8 mouse cellular contexts compared by ENCODE assay signal in the genomic region with DNA sequence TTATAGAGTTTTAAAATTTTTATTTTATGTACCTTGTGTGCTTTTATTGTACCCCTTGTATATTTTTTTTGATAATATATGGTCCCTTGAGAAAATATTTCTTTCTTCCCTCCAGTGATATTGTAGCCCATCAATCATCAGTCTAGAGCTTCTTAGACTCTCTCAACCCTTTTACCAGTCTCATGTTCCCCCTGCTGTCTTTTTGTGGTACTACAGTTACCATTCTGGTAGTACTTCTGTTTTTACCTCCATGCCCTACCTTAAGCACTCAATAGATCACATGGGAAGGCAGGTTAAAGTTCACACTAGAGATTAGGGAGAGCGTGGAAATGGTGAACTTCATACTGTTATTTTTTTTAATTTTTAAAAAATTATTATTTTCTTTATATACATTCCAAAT. TPM values are rescaled to one million over a fixed set of nuclear protein-coding genes. Genes with fewer than 3 reads are reported as not detected.
DNase-seq lines count a peak whose midpoint lies in the region; ATAC-seq lines count a peak whose summit lies in the region.

No protein-coding gene starts in this region.

- H3K4me1 ChIP-seq in forebrain, embryonic 11.5 days (replicated peaks; ENCODE audit: control insufficient read depth, insufficient read depth, low read length), result no peaks in the 10 kb centered on the region
- no peaks in the 10 kb centered on the region for H3K4me1 ChIP-seq in forebrain, embryonic 10.5 days

- DNase-seq in forebrain, embryonic 11.5 days (ENCODE audit: low spot score), result no peak
- DNase-seq in forebrain, embryonic 10.5 days (ENCODE audit: extremely low spot score, low spot score), result no peak
- DNase-seq in 3T3-L1 (ENCODE audit: low read depth, low spot score), result peak; percentile 72
- peak; percentile 10 for DNase-seq in brain, embryonic 18.5 days (ENCODE audit: low read depth, low spot score)
- DNase-seq in heart, postnatal 4 days, result peak; percentile 17
- DNase-seq in lung, postnatal 14 days, result peak; percentile 35
- no peak for DNase-seq in urinary bladder, postnatal 36 days (ENCODE audit: low spot score in 2 of 2)

- H3K9me3 ChIP-seq in forebrain, embryonic 11.5 days (ENCODE audit: control insufficient read depth, low read length), result no peaks in the 10 kb centered on the region
- no peaks in the 10 kb centered on the region for H3K9me3 ChIP-seq in forebrain, embryonic 10.5 days

- no peak overlapping the region for H3K4me3 ChIP-seq in forebrain, embryonic 11.5 days (ENCODE audit: low read depth, low read length)
- no peak overlapping the region for H3K4me3 ChIP-seq in forebrain, embryonic 10.5 days

- 9% methylated on average over 1 of the region's 1 CpGs for WGBS in forebrain, embryonic 11.5 days
- 6% methylated on average over 1 of the region's 1 CpGs for WGBS in forebrain, embryonic 10.5 days

- H3K27ac ChIP-seq in forebrain, embryonic 11.5 days (ENCODE audit: low read depth, low read length), result no peak overlapping the region
- H3K27ac ChIP-seq in forebrain, embryonic 10.5 days, result no peak overlapping the region

- H3K27me3 ChIP-seq in forebrain, embryonic 11.5 days (ENCODE audit: control insufficient read depth, insufficient read depth, low read length), result no peaks in the 10 kb centered on the region
- no peaks in the 10 kb centered on the region for H3K27me3 ChIP-seq in forebrain, embryonic 10.5 days (ENCODE audit: poor library complexity, severe bottlenecking)

- no peak overlapping the region for H3K4me2 ChIP-seq in forebrain, embryonic 11.5 days (ENCODE audit: low read depth, low read length, severe bottlenecking)

- H3K9ac ChIP-seq in forebrain, embryonic 11.5 days (ENCODE audit: low read length), result no peak overlapping the region

- peak; percentile 88 for ATAC-seq in forebrain, embryonic 11.5 days (replicated peaks; ENCODE audit: low FRiP score)
- no peak for ATAC-seq in erythroblast, adult 5-6 weeks (replicated peaks; ENCODE audit: low FRiP score, poor library complexity, severe bottlenecking)

- no peaks in the 10 kb centered on the region for H3K36me3 ChIP-seq in forebrain, embryonic 11.5 days (ENCODE audit: control insufficient read depth, insufficient read depth, low read length)
- H3K36me3 ChIP-seq in forebrain, embryonic 10.5 days (replicated peaks), result no peaks in the 10 kb centered on the region

RNA-seq across cellular contexts. Expression of gene Olfr571, which starts 2.3 kb away (rescaled TPM):
- 0.17 and 0.19 TPM in 2 replicates for polyA plus RNA-seq in forebrain, embryonic 11.5 days (2014; fragmentation: Nextera tagmentation; extraction: Ambion mirVana)
- not detected in 2 replicates for polyA plus RNA-seq in forebrain, embryonic 10.5 days (2016; fragmentation: Nextera tagmentation; extraction: Ambion mirVana)
- not detected for total RNA-seq in heart, postnatal 4 days (2021)
- not detected in 2 replicates for total RNA-seq in erythroblast, adult 5-6 weeks (2015; ENCODE audit: low replicate concordance)
- not detected in 2 replicates for total RNA-seq in erythroblast, adult 5-6 weeks (2017; ENCODE audit: low replicate concordance)

RNA-seq across cellular contexts. Expression of gene Olfr572, which starts 4.6 kb away (rescaled TPM):
- polyA plus RNA-seq in forebrain, embryonic 11.5 days (2014; fragmentation: Nextera tagmentation; extraction: Ambion mirVana), result not detected in 2 replicates
- not detected in 2 replicates for polyA plus RNA-seq in forebrain, embryonic 10.5 days (2016; fragmentation: Nextera tagmentation; extraction: Ambion mirVana)
- not detected for total RNA-seq in heart, postnatal 4 days (2021)
- total RNA-seq in erythroblast, adult 5-6 weeks (2015; ENCODE audit: low replicate concordance), result not detected in 2 replicates
- total RNA-seq in erythroblast, adult 5-6 weeks (2017; ENCODE audit: low replicate concordance), result not detected in 2 replicates

RNA-seq across cellular contexts. Expression of gene Olfr573-ps1, which starts 22.7 kb away (rescaled TPM):
- not detected in 2 replicates for polyA plus RNA-seq in forebrain, embryonic 11.5 days (2014; fragmentation: Nextera tagmentation; extraction: Ambion mirVana)
- polyA plus RNA-seq in forebrain, embryonic 10.5 days (2016; fragmentation: Nextera tagmentation; extraction: Ambion mirVana), result not detected in 2 replicates
- total RNA-seq in heart, postnatal 4 days (2021), result not detected
- not detected in 2 replicates for total RNA-seq in erythroblast, adult 5-6 weeks (2015; ENCODE audit: low replicate concordance)
- total RNA-seq in erythroblast, adult 5-6 weeks (2017; ENCODE audit: low replicate concordance), result not detected in 2 replicates

RNA-seq across cellular contexts. Expression of gene Olfr570, which starts 25.3 kb away (rescaled TPM):
- not detected in 2 replicates for polyA plus RNA-seq in forebrain, embryonic 11.5 days (2014; fragmentation: Nextera tagmentation; extraction: Ambion mirVana)
- polyA plus RNA-seq in forebrain, embryonic 10.5 days (2016; fragmentation: Nextera tagmentation; extraction: Ambion mirVana), result not detected in 2 replicates
- not detected for total RNA-seq in heart, postnatal 4 days (2021)
- total RNA-seq in erythroblast, adult 5-6 weeks (2015; ENCODE audit: low replicate concordance), result not detected in 2 replicates
- not detected in 2 replicates for total RNA-seq in erythroblast, adult 5-6 weeks (2017; ENCODE audit: low replicate concordance)

RNA-seq across cellular contexts. Expression of gene Olfr574, which starts 28.6 kb away (rescaled TPM):
- not detected in 2 replicates for polyA plus RNA-seq in forebrain, embryonic 11.5 days (2014; fragmentation: Nextera tagmentation; extraction: Ambion mirVana)
- not detected in 2 replicates for polyA plus RNA-seq in forebrain, embryonic 10.5 days (2016; fragmentation: Nextera tagmentation; extraction: Ambion mirVana)
- not detected for total RNA-seq in heart, postnatal 4 days (2021)
- total RNA-seq in erythroblast, adult 5-6 weeks (2015; ENCODE audit: low replicate concordance), result not detected in 2 replicates
- total RNA-seq in erythroblast, adult 5-6 weeks (2017; ENCODE audit: low replicate concordance), result not detected in 2 replicates

Comparison
In these comparisons a context has a peak if more than half of its experiments do, and no peak if none do; other contexts are left out.
1. DNase-seq: peak in 3T3-L1 (single experiment), brain, embryonic 18.5 days (single experiment), heart, postnatal 4 days (single experiment) and lung, postnatal 14 days (single experiment); none in forebrain, embryonic 11.5 days (single experiment), forebrain, embryonic 10.5 days (single experiment) and urinary bladder, postnatal 36 days (0 of 2).